Mouse (Mus musculus) liver, embryonic 15.5 days (tissue): ENCODE measurements around the gene Smim6. TPM values are rescaled to one million over a fixed set of nuclear protein-coding genes. Genes with fewer than 3 reads are reported as not detected.

Experiments used
- ATAC-seq: fragments of 200-750 bp; cut with Nextera tagmentation; 2 replicates; pipeline ENCODE4 v1.8.0; 2017; ENCODE audit warnings: moderate number of reproducible peaks, mild to moderate bottlenecking, moderate library complexity; ENCODE audit not compliant: insufficient read depth
- H3K27ac ChIP-seq: fragments of 300-500 bp; sonication (generic); replicated peaks from 2 replicates; pipeline ENCODE4 v1.5.1; 2015; ENCODE audit warnings: mild to moderate bottlenecking, inconsistent platforms
- H3K27me3 ChIP-seq: fragments of 300-500 bp; sonication (generic); 2 replicates; pipeline ENCODE4 v1.6.1; 2015; ENCODE audit warnings: mild to moderate bottlenecking, inconsistent platforms
- H3K36me3 ChIP-seq: fragments of 300-500 bp; sonication (generic); replicated peaks from 2 replicates; pipeline ENCODE4 v1.6.1; 2015; ENCODE audit warnings: moderate library complexity, mild to moderate bottlenecking, inconsistent platforms
- H3K4me1 ChIP-seq: fragments of 300-500 bp; sonication (generic); replicated peaks from 2 replicates; pipeline ENCODE4 v1.6.1; 2015; ENCODE audit warnings: inconsistent platforms
- H3K4me2 ChIP-seq: fragments of 300-500 bp; sonication (generic); 2 replicates; pipeline ENCODE4 v1.6.1; 2015; ENCODE audit warnings: moderate library complexity, mild to moderate bottlenecking, inconsistent platforms
- H3K4me3 ChIP-seq: fragments of 300-500 bp; sonication (generic); replicated peaks from 2 replicates; pipeline ENCODE4 v1.5.1; 2015; ENCODE audit warnings: mild to moderate bottlenecking, inconsistent platforms
- H3K9ac ChIP-seq: fragments of 300-500 bp; sonication (generic); 2 replicates; pipeline ENCODE4 v1.6.1; 2015; ENCODE audit warnings: moderate library complexity, mild to moderate bottlenecking, inconsistent platforms
- H3K9me3 ChIP-seq: fragments of 300-500 bp; sonication (generic); replicated peaks from 2 replicates; pipeline ENCODE4 v1.6.1; 2016; ENCODE audit warnings: inconsistent platforms
- WGBS: fragments of 180-500 bp; shearing (Covaris S2); methylation state at CpG from one replicate; pipeline ENCODE4 v1.1.7; 2015; ENCODE audit warnings: mixed read lengths; ENCODE audit not compliant: insufficient replicate concordance; 5-methylcytosine and 5-hydroxymethylcytosine counted together
- polyA plus RNA-seq: library from polyadenylated mRNA; unstranded; fragments of >200 nt; fragmentation: Nextera tagmentation; extraction: Ambion mirVana; gene quantifications from 2 replicates; pipeline ENCODE4 v1.2.1, GENCODE M21; 2015

Gene Smim6
- polyA plus RNA-seq, 1 experiment from 2014 or later, result 2.7 TPM

DNA sequence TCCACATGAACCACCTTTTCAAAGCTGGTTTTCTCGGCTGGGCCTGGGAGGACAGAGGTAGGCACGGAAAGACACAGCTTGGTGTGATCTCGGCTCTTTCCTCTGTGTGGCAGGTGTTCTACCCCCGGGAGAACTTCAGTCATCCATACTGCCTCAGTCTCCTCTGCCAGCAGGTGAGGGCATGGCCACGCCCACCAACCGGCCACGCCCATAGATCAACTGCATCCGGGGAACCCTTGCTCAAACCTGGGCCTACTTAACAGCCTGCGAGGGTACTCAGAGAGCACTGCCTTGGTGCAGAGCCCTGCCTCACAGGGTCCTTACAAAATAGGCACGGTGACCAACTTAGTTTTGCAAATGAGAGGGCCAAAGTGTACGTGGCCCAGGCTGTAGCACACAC, 26.5 kb upstream of the Smim6 start:
- no peak overlapping the region for H3K9ac ChIP-seq
- no peaks in the 10 kb centered on the region for H3K36me3 ChIP-seq
- H3K4me1 ChIP-seq, result no peaks in the 10 kb centered on the region
- no peak overlapping the region for H3K4me3 ChIP-seq
- 55% methylated on average over 11 of the region's 11 CpGs for WGBS
- peaks cover 25% of the 10 kb centered on the region for H3K27me3 ChIP-seq
- H3K4me2 ChIP-seq, result no peak overlapping the region
- no peak overlapping the region for H3K27ac ChIP-seq
- no peaks in the 10 kb centered on the region for H3K9me3 ChIP-seq
- no peak for ATAC-seq

DNA sequence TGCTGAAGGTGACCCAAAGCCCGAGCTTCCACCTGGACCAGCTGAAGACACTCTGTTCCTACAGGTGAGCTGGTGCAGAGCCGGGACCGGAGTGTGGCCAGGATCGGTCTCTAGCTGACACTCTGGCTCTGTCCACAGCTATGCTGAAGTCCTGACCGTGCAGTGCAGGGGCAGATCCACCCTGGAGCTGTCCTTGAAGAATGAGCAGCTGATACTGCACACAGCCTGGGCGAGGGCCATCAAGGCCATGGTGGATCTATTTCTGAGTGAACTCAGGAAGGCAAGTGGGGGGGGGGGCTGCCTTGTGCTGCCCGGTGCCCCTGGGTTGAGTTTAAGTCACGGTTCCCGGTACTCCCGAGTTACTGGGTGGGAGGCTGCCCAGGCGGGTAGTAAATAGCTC, 25.4 kb upstream of the Smim6 start:
- no peak overlapping the region for H3K27ac ChIP-seq
- H3K27me3 ChIP-seq, result peaks cover 25% of the 10 kb centered on the region
- H3K4me2 ChIP-seq, result no peak overlapping the region
- H3K9ac ChIP-seq, result no peak overlapping the region
- no peaks in the 10 kb centered on the region for H3K4me1 ChIP-seq
- no peaks in the 10 kb centered on the region for H3K36me3 ChIP-seq
- WGBS, result 76% methylated on average over 11 of the region's 11 CpGs
- no peaks in the 10 kb centered on the region for H3K9me3 ChIP-seq
- H3K4me3 ChIP-seq, result no peak overlapping the region
- ATAC-seq, result no peak

GRCm38 (mm10) chr11:115888020-115888419, 23.8 kb upstream of the Smim6 start:
- no peak for ATAC-seq
- Histone ChIP-seq H3K36me3 (0 out of 2 replicates have a peak, but pooled peaks cover under 1% of the 10 kb centered on the region), H3K9ac (no peak overlapping the region), H3K27ac (no peak overlapping the region), H3K4me3 (no peak overlapping the region), H3K9me3 (no peaks in the 10 kb centered on the region), H3K27me3 (peaks cover 14% of the 10 kb centered on the region), H3K4me1 (peaks cover 6% of the 10 kb centered on the region), H3K4me2 (no peak overlapping the region)
- WGBS, result 72% methylated on average over 5 of the region's 5 CpGs

DNA sequence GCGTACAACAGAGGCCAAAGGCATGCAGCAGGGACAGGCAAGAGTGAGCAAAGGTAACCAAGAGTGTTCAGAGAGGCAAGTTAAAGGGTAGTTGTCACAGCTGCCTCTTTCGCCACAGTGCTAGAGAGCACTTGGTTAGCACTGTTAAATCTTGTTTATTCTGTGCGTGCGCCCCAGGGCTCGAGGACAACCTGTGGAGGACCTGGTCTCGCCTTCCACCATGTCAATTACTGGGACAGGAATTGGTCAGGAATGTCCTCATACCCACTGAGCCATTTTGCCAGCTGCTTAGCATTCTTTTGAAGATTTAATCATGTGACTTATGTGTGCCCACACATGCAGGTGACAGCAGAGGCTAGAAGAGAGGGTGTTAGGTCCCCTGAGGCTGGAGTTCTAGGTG, 22.7 kb upstream of the Smim6 start:
- 72% methylated on average over 6 of the region's 6 CpGs for WGBS
- H3K9me3 ChIP-seq, result no peaks in the 10 kb centered on the region
- H3K4me1 ChIP-seq, result peaks cover 6% of the 10 kb centered on the region
- H3K4me2 ChIP-seq, result no peak overlapping the region
- H3K4me3 ChIP-seq, result no peak overlapping the region
- no peak for ATAC-seq
- no peak overlapping the region for H3K9ac ChIP-seq
- 0 out of 2 replicates have a peak, but pooled peaks cover 8% of the 10 kb centered on the region for H3K36me3 ChIP-seq
- H3K27me3 ChIP-seq, result peaks cover 3% of the 10 kb centered on the region
- no peak overlapping the region for H3K27ac ChIP-seq

- 68% methylated on average over 6 of the region's 6 CpGs for WGBS
- H3K9ac ChIP-seq, result no peak overlapping the region
- no peaks in the 10 kb centered on the region for H3K27me3 ChIP-seq
- no peak overlapping the region for H3K4me2 ChIP-seq
- ATAC-seq, result no peak
- peaks cover 6% of the 10 kb centered on the region for H3K4me1 ChIP-seq
- peaks cover 26% of the 10 kb centered on the region for H3K36me3 ChIP-seq
- H3K9me3 ChIP-seq, result no peaks in the 10 kb centered on the region
- H3K4me3 ChIP-seq, result no peak overlapping the region
- H3K27ac ChIP-seq, result no peak overlapping the region
Measured at GRCm38 (mm10) chr11:115892213-115892612, 19.6 kb upstream of the Smim6 start.

DNA sequence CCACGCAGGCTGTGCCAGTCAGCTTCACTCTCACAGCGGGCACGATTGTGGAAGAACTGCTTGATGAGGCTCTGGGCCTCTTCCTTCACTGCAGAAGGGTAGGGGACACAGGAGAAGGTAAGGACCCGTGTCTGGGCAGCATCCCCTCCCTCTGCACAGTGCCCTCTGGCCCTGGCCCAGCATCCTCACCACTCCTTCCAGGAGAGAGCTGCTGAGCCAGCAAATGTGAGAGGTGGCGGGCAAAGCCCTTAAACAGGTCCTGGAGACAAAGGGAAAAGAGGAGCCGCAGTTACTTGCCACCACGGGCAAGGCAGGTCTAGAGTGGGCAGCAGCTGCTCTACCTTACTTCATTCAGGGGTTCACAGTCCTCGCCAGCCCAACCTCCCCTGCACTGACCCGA, 18.7 kb upstream of the Smim6 start:
- Histone ChIP-seq H3K4me1 (peaks cover 11% of the 10 kb centered on the region), H3K27me3 (no peaks in the 10 kb centered on the region), H3K36me3 (peaks cover 26% of the 10 kb centered on the region), H3K4me3 (no peak overlapping the region), H3K9ac (no peak overlapping the region), H3K27ac (no peak overlapping the region), H3K4me2 (no peak overlapping the region), H3K9me3 (no peaks in the 10 kb centered on the region)
- WGBS, result 76% methylated on average over 9 of the region's 9 CpGs
- ATAC-seq, result no peak

DNA sequence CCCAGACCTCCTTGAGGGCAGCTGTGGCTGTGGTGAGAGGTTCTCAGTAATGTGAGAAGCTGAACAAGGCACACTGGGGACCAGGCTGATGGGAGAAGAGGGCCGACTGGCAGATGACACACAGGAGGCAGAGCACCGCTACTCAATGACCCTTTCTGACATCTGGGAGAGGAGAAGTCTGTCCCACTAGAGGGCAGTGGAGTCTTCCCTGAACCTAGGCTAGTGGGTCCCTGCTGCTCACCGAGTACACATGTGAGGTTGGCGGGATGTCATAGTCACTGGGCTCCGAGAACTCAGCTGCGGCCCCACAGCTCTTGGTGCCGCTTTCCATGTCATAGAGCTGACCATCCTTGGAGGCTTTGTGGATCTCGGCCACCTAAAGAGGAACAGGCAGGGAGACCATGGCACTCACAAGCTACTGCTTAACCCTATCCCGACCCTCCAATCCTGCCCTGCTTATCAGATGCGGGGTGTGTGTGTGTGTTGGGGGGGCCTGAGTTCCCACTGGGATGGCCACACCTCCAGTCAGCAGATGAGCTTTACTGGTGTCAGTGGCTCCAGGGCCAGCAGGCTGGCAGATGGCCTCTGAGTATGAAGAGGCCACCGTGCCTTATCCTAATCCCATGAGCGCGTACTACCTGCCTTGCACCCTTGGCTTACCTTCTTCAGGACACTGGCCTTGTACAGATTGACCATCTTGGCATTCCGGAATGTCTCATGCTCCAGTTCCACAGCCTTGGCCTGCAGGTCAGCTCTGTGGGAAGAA, 16.9 kb upstream of the Smim6 start:
- H3K4me2 ChIP-seq, result no peak overlapping the region
- ATAC-seq, result no peak
- no peak overlapping the region for H3K4me3 ChIP-seq
- no peak overlapping the region for H3K27ac ChIP-seq
- H3K4me1 ChIP-seq, result peaks cover 29% of the 10 kb centered on the region
- WGBS, result 61% methylated on average over 14 of the region's 14 CpGs
- peaks cover 26% of the 10 kb centered on the region for H3K36me3 ChIP-seq
- no peaks in the 10 kb centered on the region for H3K9me3 ChIP-seq
- H3K27me3 ChIP-seq, result no peaks in the 10 kb centered on the region
- H3K9ac ChIP-seq, result no peak overlapping the region

- Histone ChIP-seq H3K4me2 (no peak overlapping the region; the same call in 1 of the 2 replicates), H3K4me3 (no peak overlapping the region), H3K36me3 (peaks cover 22% of the 10 kb centered on the region), H3K27me3 (no peaks in the 10 kb centered on the region), H3K4me1 (peaks cover 59% of the 10 kb centered on the region), H3K27ac (peak overlapping the region; percentile 58; the same call in 1 of the 2 replicates), H3K9ac (peak overlapping the region; percentile 33; the same call in 1 of the 2 replicates), H3K9me3 (no peaks in the 10 kb centered on the region)
- 39% methylated on average over 7 of the region's 7 CpGs for WGBS
- no peak for ATAC-seq
Measured at GRCm38 (mm10) chr11:115898446-115898845, 13.4 kb upstream of the Smim6 start.

GRCm38 (mm10) chr11:115898886-115899285, 12.9 kb upstream of the Smim6 start:
- no peaks in the 10 kb centered on the region for H3K27me3 ChIP-seq
- H3K36me3 ChIP-seq, result peaks cover 24% of the 10 kb centered on the region
- H3K9ac ChIP-seq, result peak overlapping the region; percentile 81; the same call in 1 of the 2 replicates
- H3K4me3 ChIP-seq, result peak overlapping the region; percentile 67; the same call in 1 of the 2 replicates
- WGBS, result 12% methylated on average over 4 of the region's 4 CpGs
- peak overlapping the region; percentile 79 for H3K4me2 ChIP-seq
- H3K4me1 ChIP-seq, result peaks cover 63% of the 10 kb centered on the region
- no peaks in the 10 kb centered on the region for H3K9me3 ChIP-seq
- peak overlapping the region; percentile 97 for H3K27ac ChIP-seq
- no peak for ATAC-seq

GRCm38 (mm10) chr11:115899486-115900266, 12.1 kb upstream of the Smim6 start, which contains the start of gene Smim5:
Gene Smim5, plus strand, starts transcription at chr11:115899966.
- Histone ChIP-seq H3K27ac (peak within 1 kb of the TSS; percentile 97), H3K27me3 (no peaks in the 10 kb centered on the region), H3K36me3 (peaks cover 24% of the 10 kb centered on the region), H3K9ac (peak within 1 kb of the TSS; percentile 81), H3K4me1 (peaks cover 71% of the 10 kb centered on the region), H3K9me3 (no peaks in the 10 kb centered on the region), H3K4me2 (peak within 1 kb of the TSS; percentile 79), H3K4me3 (peak within 1 kb of the TSS; percentile 67)
- 17% methylated on average over 16 of the region's 16 CpGs for WGBS
- ATAC-seq, result peak; percentile 17
